Mouse (Mus musculus) B cell, adult 2 months (primary cell): ENCODE data around the gene Cckbr.
"Not testable (repeated sequence)": the region's sequence is repeated elsewhere in the genome, so short reads cannot be mapped to it uniquely, and the experiment has no call there.

ENCODE experiments used
- DNase-seq, 2 experiments: peaks; one replicate each; pipeline ENCODE4 v3.0.0; 2022

Cckbr gene

GRCm38 (mm10) chr7:105437979-105438772, 12.6 kb downstream of the Cckbr start:
- no peak for DNase-seq

- DNase-seq: no peak
These were observed 15.9 kb downstream of the Cckbr start for GRCm38 (mm10) chr7:105441426-105441825.

GRCm38 (mm10) chr7:105445076-105445475, 19.5 kb downstream of the Cckbr start:
- DNase-seq: no peak

GRCm38 (mm10) chr7:105453345-105453744, 27.8 kb downstream of the Cckbr start:
- not testable (repeated sequence) for DNase-seq

GRCm38 (mm10) chr7:105458546-105458945, 33.0 kb downstream of the Cckbr start:
- no peak for DNase-seq

GRCm38 (mm10) chr7:105465505-105465904, 40.0 kb downstream of the Cckbr start:
- DNase-seq: not testable (repeated sequence)

GRCm38 (mm10) chr7:105472607-105473006, 47.1 kb downstream of the Cckbr start:
- no peak for DNase-seq

- no peak for DNase-seq
These were observed 49.3 kb downstream of the Cckbr start for GRCm38 (mm10) chr7:105474771-105475315.

- no peak for DNase-seq
These were observed 49.9 kb downstream of the Cckbr start for GRCm38 (mm10) chr7:105475396-105475949.

GRCm38 (mm10) chr7:105476683-105477432, 51.3 kb downstream of the Cckbr start:
- DNase-seq: no peak

GRCm38 (mm10) chr7:105477433-105477700, 51.8 kb downstream of the Cckbr start:
- no peak for DNase-seq

- DNase-seq: peak in 1 of 2 experiments; percentile 2
These were observed 52.3 kb downstream of the Cckbr start for GRCm38 (mm10) chr7:105477841-105478240.

GRCm38 (mm10) chr7:105478344-105478743, 52.8 kb downstream of the Cckbr start:
- DNase-seq: no peak

GRCm38 (mm10) chr7:105479232-105479631, 53.7 kb downstream of the Cckbr start:
- no peak for DNase-seq

GRCm38 (mm10) chr7:105480081-105480480, 54.5 kb downstream of the Cckbr start:
- no peak for DNase-seq

- no peak for DNase-seq
These were observed 55.3 kb downstream of the Cckbr start for GRCm38 (mm10) chr7:105480561-105481504.

GRCm38 (mm10) chr7:105481505-105482411, 56.2 kb downstream of the Cckbr start, which contains the start of gene Cavin3:
Gene Cavin3 (minus strand): TSS chr7:105482300.
- no peak for DNase-seq

- no peak for DNase-seq
These were observed 56.9 kb downstream of the Cckbr start for GRCm38 (mm10) chr7:105482426-105482825.

- DNase-seq: no peak
These were observed 59.5 kb downstream of the Cckbr start for GRCm38 (mm10) chr7:105485029-105485428.

GRCm38 (mm10) chr7:105487104-105487876, 61.8 kb downstream of the Cckbr start:
- DNase-seq: no peak

GRCm38 (mm10) chr7:105497881-105498280, 72.3 kb downstream of the Cckbr start:
- no peak for DNase-seq
